Mouse (Mus musculus): ENCODE results near the gene Evi2b.

Gene Evi2b

GRCm38 (mm10) chr11:79523560-79524309, at the start of gene Evi2b:
Evi2b (minus strand) TSS chr11:79523762.
- DNase-seq (ENCODE audit: low read depth, low spot score), result no peak

- no peak for DNase-seq (ENCODE audit: low read depth, low spot score)
These were observed 46.8 kb upstream of the Evi2b start for GRCm38 (mm10) chr11:79570319-79570718.

GRCm38 (mm10) chr11:79568197-79568911, 44.8 kb upstream of the Evi2b start:
- DNase-seq (ENCODE audit: low read depth, low spot score), result no peak

- DNase-seq (ENCODE audit: low read depth, low spot score), result no peak
These were observed 43.4 kb upstream of the Evi2b start for GRCm38 (mm10) chr11:79566947-79567346.

GRCm38 (mm10) chr11:79563493-79563892, 39.9 kb upstream of the Evi2b start:
- no peak for DNase-seq (ENCODE audit: low read depth, low spot score)

GRCm38 (mm10) chr11:79560536-79560935, 37.0 kb upstream of the Evi2b start:
- DNase-seq (ENCODE audit: low read depth, low spot score), result no peak

GRCm38 (mm10) chr11:79552622-79553021, 29.1 kb upstream of the Evi2b start:
- DNase-seq (ENCODE audit: low read depth, low spot score), result no peak

GRCm38 (mm10) chr11:79536293-79536692, 12.7 kb upstream of the Evi2b start:
- no peak for DNase-seq (ENCODE audit: low read depth, low spot score)

- DNase-seq (ENCODE audit: low read depth, low spot score), result no peak
These were observed 12.0 kb upstream of the Evi2b start for GRCm38 (mm10) chr11:79535554-79535953.

GRCm38 (mm10) chr11:79533950-79534690, 10.6 kb upstream of the Evi2b start:
- no peak for DNase-seq (ENCODE audit: low read depth, low spot score)

GRCm38 (mm10) chr11:79533311-79533710, 9.7 kb upstream of the Evi2b start:
- DNase-seq (ENCODE audit: low read depth, low spot score), result no peak

- no peak for DNase-seq (ENCODE audit: low read depth, low spot score)
These were observed 7.9 kb upstream of the Evi2b start for GRCm38 (mm10) chr11:79531485-79531884.

- DNase-seq (ENCODE audit: low read depth, low spot score), result no peak
These were observed 7.2 kb upstream of the Evi2b start for GRCm38 (mm10) chr11:79530774-79531173.

GRCm38 (mm10) chr11:79530333-79530761, 6.8 kb upstream of the Evi2b start, which contains the start of the genes Evi2 and Evi2a:
Evi2 (minus strand) TSS chr11:79530589.
Evi2a (minus strand) TSS chr11:79530609.
- DNase-seq (ENCODE audit: low read depth, low spot score), result no peak

- no peak for DNase-seq (ENCODE audit: low read depth, low spot score)
These were observed 6.2 kb upstream of the Evi2b start for GRCm38 (mm10) chr11:79529736-79530135.

GRCm38 (mm10) chr11:79529226-79529625, 5.7 kb upstream of the Evi2b start:
- no peak for DNase-seq (ENCODE audit: low read depth, low spot score)

GRCm38 (mm10) chr11:79528601-79529000, 5.0 kb upstream of the Evi2b start:
- DNase-seq (ENCODE audit: low read depth, low spot score), result no peak

GRCm38 (mm10) chr11:79527739-79528384, 4.3 kb upstream of the Evi2b start:
- DNase-seq (ENCODE audit: low read depth, low spot score), result no peak

GRCm38 (mm10) chr11:79527015-79527738, 3.6 kb upstream of the Evi2b start:
- DNase-seq (ENCODE audit: low read depth, low spot score), result no peak

GRCm38 (mm10) chr11:79526549-79526948, 3.0 kb upstream of the Evi2b start:
- DNase-seq (ENCODE audit: low read depth, low spot score), result no peak

GRCm38 (mm10) chr11:79524310-79524575, 681 bp upstream of the Evi2b start:
- no peak for DNase-seq (ENCODE audit: low read depth, low spot score)

Measured in retina, adult 2 months (tissue).